Mouse (Mus musculus) CH12.LX (cell line): ENCODE measurements at regions not wholly inside any gene's neighbourhood (a gene's known extent, or its start where the extent isn't known, plus 50 kb on each side); places are given as distances from the start of the nearest gene placed in this dataset.

Source experiments
- DNase-seq: peaks from one replicate; pipeline ENCODE4 v3.0.0-alpha.2; 2013; ENCODE audit errors: extremely low read depth
- H3K27ac ChIP-seq: 2 replicates; pipeline ENCODE4 v1.5.1; 2012; ENCODE audit warnings: low read depth, mild to moderate bottlenecking, control low read depth, moderate library complexity; ENCODE audit not compliant: insufficient read depth
- H3K27me3 ChIP-seq: replicated peaks from 2 replicates; pipeline ENCODE3; 2012; ENCODE audit warnings: inconsistent platforms
- H3K36me3 ChIP-seq, 2 experiments: replicated peaks in 1 of 2; 2 replicates each; pipeline versions ENCODE3 to v1.6.1; 2012; ENCODE audit warnings: inconsistent platforms in 1 of 2, low read length in 1 of 2, mild to moderate bottlenecking in 1 of 2, mixed read lengths in 1 of 2, moderate library complexity in 1 of 2; ENCODE audit not compliant: control insufficient read depth in 1 of 2, insufficient read depth in 1 of 2
- H3K4me1 ChIP-seq, 2 experiments: 2 replicates each; pipeline ENCODE4 v1.6.1; 2012; ENCODE audit warnings: inconsistent platforms in 1 of 2, moderate library complexity in 1 of 2; ENCODE audit not compliant: insufficient read depth in 2 of 2, control insufficient read depth in 1 of 2
- H3K4me2 ChIP-seq: 2 replicates; pipeline ENCODE4 v1.6.1; 2012; ENCODE audit warnings: low read depth, mild to moderate bottlenecking, control low read depth; ENCODE audit not compliant: poor library complexity, insufficient read depth, severe bottlenecking
- H3K4me3 ChIP-seq, 3 experiments: fragments of 150-350 bp in 1 of 3; sonication (generic) in 1 of 3; replicated peaks in 1 of 3; 2 replicates each; pipeline versions ENCODE3 to v1.5.1; 2011 to 2012; ENCODE audit warnings: low read depth in 2 of 3, low read length in 2 of 3, mild to moderate bottlenecking in 2 of 3, moderate library complexity in 2 of 3, control low read depth in 1 of 3, improper control_type of control experiment in 1 of 3, inconsistent platforms in 1 of 3, mixed read lengths in 1 of 3; ENCODE audit not compliant: poor library complexity in 1 of 3
- H3K79me2 ChIP-seq: replicated peaks from 2 replicates; pipeline ENCODE4 v1.6.1; 2012; ENCODE audit warnings: mild to moderate bottlenecking, moderate library complexity; ENCODE audit not compliant: control insufficient read depth, poor library complexity, insufficient read depth, severe bottlenecking; ENCODE audit errors: extremely low read depth
- H3K9ac ChIP-seq: 2 replicates; pipeline ENCODE4 v1.6.1; 2012; ENCODE audit warnings: low read depth, mild to moderate bottlenecking, control low read depth, moderate library complexity; ENCODE audit not compliant: insufficient read depth
- H3K9me3 ChIP-seq: replicated peaks from 2 replicates; pipeline ENCODE3; 2012; ENCODE audit warnings: low read length, inconsistent platforms, mixed read lengths
- BHLHE40 ChIP-seq: IDR thresholded peaks from 2 replicates; pipeline ENCODE4 v1.6.1; 2011; ENCODE audit warnings: mild to moderate bottlenecking, low read depth, low read length, improper control_type of control experiment
- E2F4 ChIP-seq: IDR thresholded peaks from 2 replicates; pipeline ENCODE4 v1.6.1; 2011; ENCODE audit warnings: low read depth, low read length, improper control_type of control experiment; ENCODE audit not compliant: insufficient replicate concordance
- ETS1 ChIP-seq: conservative IDR thresholded peaks from 2 replicates; pipeline ENCODE4 v1.6.1; 2012; ENCODE audit warnings: low read depth, mild to moderate bottlenecking, inconsistent platforms, low read length, improper control_type of control experiment, moderate library complexity
- GABPA ChIP-seq: IDR thresholded peaks from 2 replicates; pipeline ENCODE4 v1.6.1; 2012; ENCODE audit warnings: low read depth, low read length, improper control_type of control experiment, inconsistent platforms; ENCODE audit not compliant: insufficient replicate concordance
- IRF4 ChIP-seq: IDR thresholded peaks from 2 replicates; pipeline ENCODE4 v1.6.1; 2014; ENCODE audit warnings: low read depth, mild to moderate bottlenecking, inconsistent platforms, low read length, improper control_type of control experiment
- KAT2A ChIP-seq: IDR thresholded peaks from 2 replicates; pipeline ENCODE4 v1.6.1; 2012; ENCODE audit warnings: low read length, improper control_type of control experiment, inconsistent platforms; ENCODE audit not compliant: insufficient replicate concordance
- MAFK ChIP-seq: IDR thresholded peaks from 2 replicates; pipeline ENCODE4 v1.6.1; 2011; ENCODE audit warnings: low read length, improper control_type of control experiment; ENCODE audit not compliant: insufficient replicate concordance
- MAX ChIP-seq: IDR thresholded peaks from 2 replicates; pipeline ENCODE4 v1.6.1; 2011; ENCODE audit warnings: low read length, improper control_type of control experiment
- MXI1 ChIP-seq: IDR thresholded peaks from 2 replicates; pipeline ENCODE4 v1.6.1; 2011; ENCODE audit warnings: mild to moderate bottlenecking, low read depth, low read length, improper control_type of control experiment
- NRF1 ChIP-seq: IDR thresholded peaks from 2 replicates; pipeline ENCODE4 v1.6.1; 2014; ENCODE audit warnings: low read depth, mild to moderate bottlenecking, inconsistent platforms, low read length, improper control_type of control experiment, moderate library complexity
- POLR2A ChIP-seq: IDR thresholded peaks from 2 replicates; pipeline ENCODE4 v1.6.1; 2011; ENCODE audit warnings: low read depth, mild to moderate bottlenecking, improper control_type of control experiment, low read length
- POLR2AphosphoS2 ChIP-seq: IDR thresholded peaks from 2 replicates; pipeline ENCODE4 v1.6.1; 2011; ENCODE audit warnings: low read depth, low read length, improper control_type of control experiment
- RCOR1 ChIP-seq: conservative IDR thresholded peaks from 2 replicates; pipeline ENCODE4 v1.6.1; 2012; ENCODE audit warnings: low read depth, mild to moderate bottlenecking, inconsistent platforms, low read length, improper control_type of control experiment
- SMC3 ChIP-seq: IDR thresholded peaks from 2 replicates; pipeline ENCODE4 v1.6.1; 2011; ENCODE audit warnings: low read depth, low read length, improper control_type of control experiment
- USF1 ChIP-seq: IDR thresholded peaks from 2 replicates; pipeline ENCODE4 v1.6.1; 2014; ENCODE audit warnings: low read depth, mild to moderate bottlenecking, inconsistent platforms, low read length, improper control_type of control experiment
- ZC3H11A ChIP-seq: IDR thresholded peaks from 2 replicates; pipeline ENCODE4 v1.6.1; 2012; ENCODE audit warnings: low read depth, mild to moderate bottlenecking, inconsistent platforms, low read length, improper control_type of control experiment
- ZKSCAN1 ChIP-seq: IDR thresholded peaks from 2 replicates; pipeline ENCODE4 v1.6.1; 2012; ENCODE audit warnings: low read depth, inconsistent platforms, low read length, improper control_type of control experiment, borderline replicate concordance
- ZMIZ1 ChIP-seq: IDR thresholded peaks from 2 replicates; pipeline ENCODE4 v1.6.1; 2012; ENCODE audit warnings: low read depth, mild to moderate bottlenecking, inconsistent platforms, low read length, improper control_type of control experiment
- ZNF384 ChIP-seq: IDR thresholded peaks from 2 replicates; pipeline ENCODE4 v1.6.1; 2012; ENCODE audit warnings: low read depth, low read length, improper control_type of control experiment, inconsistent platforms
- dilution Hi-C: fragments of 300-500 bp; cut with MboI; formaldehyde crosslinking; loops from 2 replicates; pipeline ENCODE4 v1.14.3; 2020; ENCODE audit warnings: low sequenced_read_pairs; ENCODE audit not compliant: extremely low pct_unique_long_range_greater_than_20kb, extremely low pct_ligation_motif_present
- in situ Hi-C: fragments of 300-500 bp; cut with MboI; formaldehyde crosslinking; loops from 3 replicates; pipeline ENCODE4 v1.14.3; 2019; ENCODE audit warnings: low sequenced_read_pairs, low pct_ligation_motif_present, low pct_unique_long_range_greater_than_20kb, mixed read lengths

GRCm38 (mm10) chr13:102065796-102066195, 297.8 kb upstream of the Pik3r1 start:
- no peaks in the 10 kb centered on the region for H3K9me3 ChIP-seq
- H3K79me2 ChIP-seq: no peaks in the 10 kb centered on the region
- DNase-seq: no peak
- dilution Hi-C loops (no loop called here), in situ Hi-C loops (no loop called here)
- no peaks in the 10 kb centered on the region for H3K36me3 ChIP-seq
- no peak overlapping the region for H3K27ac ChIP-seq
- no peak overlapping the region for H3K9ac ChIP-seq
- no peak overlapping the region for H3K4me3 ChIP-seq
- no peak overlapping the region for H3K4me2 ChIP-seq
- no peaks in the 10 kb centered on the region for H3K27me3 ChIP-seq
- H3K4me1 ChIP-seq: peaks cover 0 to 4% of the 10 kb centered on the region in 2 experiments; a peak in 2 of 4 replicates
- TF ChIP-seq ZKSCAN1: no peak
- TF ChIP-seq MAX: no peak
- no peak for TF ChIP-seq ZNF384
- TF ChIP-seq IRF4: no peak
- no peak for TF ChIP-seq ETS1
- TF ChIP-seq POLR2AphosphoS2: no peak
- TF ChIP-seq ZMIZ1: no peak
- no peak for TF ChIP-seq RCOR1
- no peak for TF ChIP-seq ZC3H11A
- TF ChIP-seq POLR2A: no peak
- no peak for TF ChIP-seq GABPA
- TF ChIP-seq, all 38 proteins: peak for 0

DNA sequence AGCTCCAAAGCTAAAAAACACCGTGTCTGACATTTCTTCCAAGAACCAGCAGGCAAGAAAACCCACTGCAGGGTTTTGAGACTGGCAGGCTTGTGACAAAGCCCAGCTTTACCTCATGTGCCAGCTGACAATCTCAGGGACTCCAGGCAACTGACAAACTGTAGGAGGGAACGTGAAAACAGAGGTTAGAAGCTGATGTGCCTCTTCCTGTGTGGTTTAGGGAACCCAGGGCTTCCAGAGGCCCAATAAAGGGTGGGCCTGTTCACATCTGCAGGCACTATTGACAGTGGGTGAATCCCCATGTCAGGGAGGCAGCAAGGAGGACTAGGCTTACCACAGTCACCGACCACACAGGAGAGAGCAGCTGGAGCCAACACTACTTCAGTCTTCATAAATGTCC, 302.7 kb upstream of the Pik3r1 start:
- Histone ChIP-seq H3K27ac (no peak overlapping the region), H3K27me3 (no peaks in the 10 kb centered on the region), H3K79me2 (no peaks in the 10 kb centered on the region), H3K4me3 (no peak overlapping the region), H3K4me1 (peaks cover 0 to 13% of the 10 kb centered on the region in 2 experiments; a peak in 2 of 4 replicates), H3K36me3 (no peaks in the 10 kb centered on the region)
- peak; percentile 45 for DNase-seq
- no peak for TF ChIP-seq NRF1
- TF ChIP-seq ETS1: peak; percentile 40
- peak; percentile 62 for TF ChIP-seq BHLHE40
- no peak for TF ChIP-seq SMC3
- TF ChIP-seq, all 38 proteins: peak for 2
- Histone ChIP-seq H3K9ac (no peak overlapping the region), H3K4me2 (no peak overlapping the region), H3K9me3 (no peaks in the 10 kb centered on the region)
- dilution Hi-C loops: no loop called here
- in situ Hi-C loops: no loop called here

DNA sequence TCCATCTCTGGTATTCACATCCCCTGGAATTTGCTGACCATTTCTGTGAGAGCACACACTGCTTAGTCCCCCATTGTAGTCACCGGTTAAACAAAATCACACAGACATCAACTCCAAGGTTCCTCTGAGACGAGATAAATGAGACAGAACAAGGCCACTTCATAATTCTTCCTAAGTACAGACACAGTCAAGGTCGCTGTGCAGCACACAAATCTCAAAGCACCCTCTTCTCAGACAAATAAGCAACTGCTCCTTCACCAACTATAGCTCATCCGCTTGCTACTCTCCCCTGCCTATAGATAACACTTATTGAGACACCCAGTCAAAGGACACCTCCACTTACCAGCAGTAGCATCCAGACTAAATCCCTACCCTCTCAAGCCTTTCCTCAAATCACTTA, 304.3 kb upstream of the Pik3r1 start:
- no peak overlapping the region for H3K4me3 ChIP-seq
- H3K4me1 ChIP-seq: peaks cover 0 to 17% of the 10 kb centered on the region in 2 experiments; a peak in 2 of 4 replicates
- H3K9me3 ChIP-seq: no peaks in the 10 kb centered on the region
- TF ChIP-seq USF1 (no peak), IRF4 (no peak), ZKSCAN1 (no peak), KAT2A (no peak), MXI1 (no peak), MAFK (no peak), ZMIZ1 (no peak), E2F4 (no peak), RCOR1 (no peak)
- dilution Hi-C loops: no loop called here
- DNase-seq: no peak
- no peaks in the 10 kb centered on the region for H3K27me3 ChIP-seq
- no peak overlapping the region for H3K9ac ChIP-seq
- H3K36me3 ChIP-seq: no peaks in the 10 kb centered on the region
- H3K79me2 ChIP-seq: no peaks in the 10 kb centered on the region
- in situ Hi-C loops: no loop called here
- H3K4me2 ChIP-seq: no peak overlapping the region
- H3K27ac ChIP-seq: no peak overlapping the region
